Mouse (Mus musculus) right cerebral cortex, postnatal 14 days (tissue): ENCODE data around the gene Nup93.

Source experiments
- DNase-seq: peaks from one replicate; pipeline ENCODE4 v3.0.0; 2022

Gene Nup93

GRCm38 (mm10) chr8:94270309-94270708, 55.9 kb downstream of the Nup93 start:
- DNase-seq, result no peak

GRCm38 (mm10) chr8:94271102-94271501, 56.7 kb downstream of the Nup93 start:
- DNase-seq, result no peak

- DNase-seq, result no peak
Measured at GRCm38 (mm10) chr8:94272612-94273011, 58.2 kb downstream of the Nup93 start.

- DNase-seq, result no peak
Measured at GRCm38 (mm10) chr8:94273289-94273850, 59.0 kb downstream of the Nup93 start.

GRCm38 (mm10) chr8:94274030-94274429, 59.7 kb downstream of the Nup93 start:
- DNase-seq, result no peak

GRCm38 (mm10) chr8:94278295-94278694, 63.9 kb downstream of the Nup93 start:
- DNase-seq, result no peak

GRCm38 (mm10) chr8:94280001-94280613, 65.7 kb downstream of the Nup93 start:
- no peak for DNase-seq

GRCm38 (mm10) chr8:94282453-94282985, 68.2 kb downstream of the Nup93 start:
- no peak for DNase-seq

- no peak for DNase-seq
Measured at GRCm38 (mm10) chr8:94284204-94284603, 69.8 kb downstream of the Nup93 start.

GRCm38 (mm10) chr8:94290606-94291005, 76.2 kb downstream of the Nup93 start:
- no peak for DNase-seq

GRCm38 (mm10) chr8:94292072-94292471, 77.7 kb downstream of the Nup93 start:
- DNase-seq, result no peak

- DNase-seq, result no peak
Measured at GRCm38 (mm10) chr8:94292626-94293025, 78.3 kb downstream of the Nup93 start.

- DNase-seq, result no peak
Measured at GRCm38 (mm10) chr8:94295687-94296086, 81.3 kb downstream of the Nup93 start.

GRCm38 (mm10) chr8:94296312-94296991, 82.1 kb downstream of the Nup93 start:
- no peak for DNase-seq

GRCm38 (mm10) chr8:94297101-94297500, 82.7 kb downstream of the Nup93 start:
- no peak for DNase-seq

GRCm38 (mm10) chr8:94300809-94301208, 86.4 kb downstream of the Nup93 start:
- no peak for DNase-seq

- DNase-seq, result no peak
Measured at GRCm38 (mm10) chr8:94304412-94304811, 90.0 kb downstream of the Nup93 start.

- no peak for DNase-seq
Measured at GRCm38 (mm10) chr8:94306989-94307513, 92.7 kb downstream of the Nup93 start.

GRCm38 (mm10) chr8:94307652-94308051, 93.3 kb downstream of the Nup93 start:
- DNase-seq, result no peak

- no peak for DNase-seq
Measured at GRCm38 (mm10) chr8:94314069-94314468, 99.7 kb downstream of the Nup93 start.

GRCm38 (mm10) chr8:94317249-94317648, 102.9 kb downstream of the Nup93 start:
- no peak for DNase-seq

GRCm38 (mm10) chr8:94317691-94318090, 103.3 kb downstream of the Nup93 start:
- DNase-seq, result no peak

- DNase-seq, result no peak
Measured at GRCm38 (mm10) chr8:94320036-94320435, 105.7 kb downstream of the Nup93 start.

GRCm38 (mm10) chr8:94322083-94322482, 107.7 kb downstream of the Nup93 start:
- DNase-seq, result no peak
